Mouse (Mus musculus) G1E-ER4 (cell line): Measurements from ENCODE around the gene B4galnt2. TPM values are rescaled to one million over a fixed set of nuclear protein-coding genes. Genes with fewer than 3 reads are reported as not detected.

Experiments used
- GATA1 ChIP-seq: IDR thresholded peaks from one replicate; pipeline ENCODE4 v1.8.0; 2012; ENCODE audit warnings: low read length, inconsistent platforms
- polyA plus RNA-seq: library from polyadenylated mRNA; stranded (reverse); fragments of >175 nt; gene quantifications from 2 replicates; pipeline ENCODE4 v1.2.3, GENCODE M21; 2012

B4galnt2 gene
- polyA plus RNA-seq, 1 experiment = not detected

DNA sequence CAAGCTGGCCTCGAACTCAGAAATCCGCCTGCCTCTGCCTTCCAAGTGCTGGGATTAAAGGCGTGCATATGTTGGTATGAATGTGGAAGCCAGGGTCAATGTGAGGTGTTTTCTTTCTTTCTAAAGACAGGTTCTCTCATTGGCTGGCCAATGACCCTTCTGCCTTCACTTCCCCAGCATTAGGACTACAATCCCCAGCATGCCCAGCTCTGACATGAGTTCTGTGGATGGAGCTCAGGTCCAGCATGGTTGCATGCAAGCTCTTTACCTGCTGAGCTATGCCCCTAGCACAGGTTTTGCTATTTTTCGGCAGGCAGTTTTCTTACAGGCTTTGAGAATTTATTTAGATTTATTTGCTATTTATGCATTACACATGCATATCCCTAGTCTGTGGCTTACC is 57.4 kb downstream of the B4galnt2 start:
- no peak for TF ChIP-seq GATA1

DNA sequence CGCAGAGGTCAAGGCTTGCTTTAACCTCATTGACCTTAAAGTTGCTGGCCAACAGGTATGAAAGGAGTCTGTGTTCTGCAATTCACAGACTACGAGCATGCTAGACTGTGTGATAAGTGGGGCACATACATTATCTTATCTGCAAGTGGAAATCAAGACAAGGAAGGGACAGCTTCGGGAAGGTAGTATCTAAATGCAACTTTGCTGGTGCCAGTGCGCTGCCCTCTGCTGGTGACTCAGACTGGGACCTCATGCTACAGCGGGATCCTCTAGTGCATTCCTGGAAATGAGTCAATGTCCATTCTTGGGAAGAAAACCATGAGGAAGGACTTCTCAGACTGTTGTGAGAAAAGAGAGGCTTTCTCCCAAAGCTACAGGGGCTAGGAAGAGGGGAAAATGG is 61.0 kb downstream of the B4galnt2 start:
- TF ChIP-seq GATA1 = no peak

DNA sequence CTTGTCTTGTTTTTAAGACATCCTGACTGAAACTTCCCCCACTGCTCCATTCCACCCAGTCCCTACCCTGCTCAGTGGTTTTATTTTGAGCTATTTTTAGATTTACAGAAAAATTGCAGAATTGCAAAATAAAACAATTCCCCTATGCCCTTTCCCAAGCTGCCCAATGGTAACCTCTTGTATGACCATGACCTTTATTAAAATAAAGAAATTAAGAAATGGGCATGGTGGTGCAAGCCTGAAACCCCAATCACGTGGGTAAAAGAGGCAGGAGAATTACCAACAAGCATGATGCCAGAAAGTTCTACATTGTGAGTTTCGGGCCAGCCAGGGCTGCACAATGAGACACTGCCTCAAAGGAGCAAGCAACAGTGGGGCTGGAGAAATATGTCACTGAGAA is 63.8 kb downstream of the B4galnt2 start:
- no peak for TF ChIP-seq GATA1

DNA sequence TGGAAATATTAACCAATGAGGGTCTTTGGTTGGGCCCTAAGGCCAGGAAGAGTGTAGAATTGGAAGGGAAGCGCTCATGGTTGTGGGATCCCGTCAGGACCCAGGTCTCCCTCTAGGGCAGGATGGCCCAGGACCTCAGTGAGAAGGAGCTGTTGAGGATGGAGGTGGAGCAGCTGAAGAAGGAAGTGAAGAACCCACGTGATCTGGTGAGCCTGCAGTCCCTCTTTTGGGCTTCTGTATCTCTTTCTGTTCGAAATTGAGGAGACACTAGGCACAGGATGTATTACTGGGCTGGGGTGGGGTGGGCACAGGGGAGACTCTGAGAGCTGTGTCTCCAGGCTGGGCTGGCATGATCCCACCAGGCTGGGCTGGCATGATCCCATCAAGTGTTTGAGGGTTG is 69.8 kb downstream of the B4galnt2 start:
- no peak for TF ChIP-seq GATA1

DNA sequence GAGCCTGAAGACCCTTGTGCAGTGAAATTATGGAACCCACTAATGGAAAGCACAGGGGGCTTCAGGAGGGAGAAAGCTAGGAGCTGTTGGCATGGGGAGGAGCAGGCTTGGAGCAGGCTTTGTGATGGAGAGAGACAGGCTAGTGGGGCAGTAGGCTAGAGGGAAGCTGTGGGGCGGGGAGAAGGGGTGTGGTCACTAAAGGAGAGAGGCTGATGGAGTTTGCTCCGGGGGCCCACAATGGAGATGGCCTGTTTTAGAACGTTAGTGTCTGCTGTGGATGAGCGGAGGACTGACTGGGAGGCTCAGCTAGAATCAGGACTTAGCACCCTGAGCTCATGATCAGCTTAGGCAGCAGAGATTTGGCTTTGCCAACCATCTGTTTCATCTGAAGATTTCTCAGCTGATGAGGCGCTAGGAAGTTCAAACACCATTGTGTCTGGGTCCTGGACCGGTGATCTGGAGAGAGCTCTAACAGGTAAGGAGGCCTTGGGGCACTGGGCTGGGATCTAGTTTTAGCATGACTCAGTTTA is 71.2 kb downstream of the B4galnt2 start:
- TF ChIP-seq GATA1 = no peak

DNA sequence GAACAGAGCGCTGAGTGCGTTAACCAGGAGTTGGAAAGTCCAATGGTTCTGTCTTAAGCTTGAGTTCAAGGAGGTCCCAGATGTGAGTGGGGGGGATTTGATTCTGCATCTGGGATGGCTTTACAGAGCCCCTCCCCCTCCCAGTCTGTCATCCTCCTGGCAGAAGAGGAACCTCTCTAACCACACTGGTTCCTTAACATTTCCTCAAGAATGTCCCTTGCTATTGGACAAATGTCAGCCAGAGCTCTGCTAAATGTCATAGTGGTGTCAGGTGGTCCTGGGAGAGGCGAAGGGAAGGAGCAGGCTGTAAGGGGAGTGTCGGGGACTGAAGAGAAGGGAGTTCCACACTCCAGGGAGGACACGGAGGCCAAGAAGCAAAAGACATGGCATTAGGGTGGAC is 71.7 kb downstream of the B4galnt2 start:
- no peak for TF ChIP-seq GATA1

DNA sequence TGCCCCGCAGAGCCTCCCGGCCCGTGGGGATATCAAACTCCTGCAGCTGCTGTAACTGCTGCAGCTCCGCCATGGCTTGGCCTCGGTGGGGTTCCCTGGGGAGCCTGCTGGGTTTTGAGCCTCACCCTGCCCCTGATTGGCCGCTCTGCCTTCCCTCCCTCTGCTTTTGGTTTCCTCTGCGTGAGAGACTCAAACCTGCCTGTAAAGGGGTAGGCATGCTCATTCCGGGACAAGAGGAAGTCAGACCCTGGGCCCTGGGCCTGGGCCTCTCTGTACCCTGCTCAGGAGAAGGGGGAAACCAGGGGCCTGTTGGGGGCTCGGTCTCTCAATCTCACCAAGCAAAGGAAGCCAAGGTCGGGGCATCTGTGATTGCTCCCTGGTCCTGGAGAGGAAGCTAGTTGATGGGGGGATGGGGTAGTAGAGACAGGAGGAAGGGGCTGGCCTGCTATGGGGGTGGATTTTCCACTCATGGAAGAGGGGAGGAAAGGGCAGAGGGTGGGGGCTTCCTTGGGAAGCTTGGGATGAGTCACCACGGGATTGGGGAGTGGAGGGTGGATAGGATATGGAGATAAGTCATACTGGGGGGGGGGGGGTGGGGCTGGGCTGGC is 72.5 kb downstream of the B4galnt2 start, which contains the start of gene Abi3:
TSS of gene Abi3 (minus strand) at position 403 of the 608 bp plus-strand sequence.
- no peak for TF ChIP-seq GATA1

DNA sequence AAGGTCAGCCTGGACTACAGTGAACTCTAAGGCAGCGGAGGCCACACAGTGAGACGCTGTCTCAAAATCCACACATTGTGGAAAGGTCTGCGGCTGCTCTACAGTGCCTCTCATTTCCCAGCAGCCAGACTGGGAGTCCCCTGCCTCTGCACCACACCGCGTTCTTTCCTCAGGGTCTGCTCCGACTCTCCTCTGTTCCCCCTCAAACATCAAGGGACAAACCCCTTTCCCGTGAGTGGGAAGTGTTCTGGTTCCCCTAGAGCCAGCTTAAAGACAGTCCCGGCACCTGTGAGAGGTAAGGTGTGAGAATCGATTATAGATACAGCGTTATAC is 73.2 kb downstream of the B4galnt2 start:
- no peak for TF ChIP-seq GATA1

DNA sequence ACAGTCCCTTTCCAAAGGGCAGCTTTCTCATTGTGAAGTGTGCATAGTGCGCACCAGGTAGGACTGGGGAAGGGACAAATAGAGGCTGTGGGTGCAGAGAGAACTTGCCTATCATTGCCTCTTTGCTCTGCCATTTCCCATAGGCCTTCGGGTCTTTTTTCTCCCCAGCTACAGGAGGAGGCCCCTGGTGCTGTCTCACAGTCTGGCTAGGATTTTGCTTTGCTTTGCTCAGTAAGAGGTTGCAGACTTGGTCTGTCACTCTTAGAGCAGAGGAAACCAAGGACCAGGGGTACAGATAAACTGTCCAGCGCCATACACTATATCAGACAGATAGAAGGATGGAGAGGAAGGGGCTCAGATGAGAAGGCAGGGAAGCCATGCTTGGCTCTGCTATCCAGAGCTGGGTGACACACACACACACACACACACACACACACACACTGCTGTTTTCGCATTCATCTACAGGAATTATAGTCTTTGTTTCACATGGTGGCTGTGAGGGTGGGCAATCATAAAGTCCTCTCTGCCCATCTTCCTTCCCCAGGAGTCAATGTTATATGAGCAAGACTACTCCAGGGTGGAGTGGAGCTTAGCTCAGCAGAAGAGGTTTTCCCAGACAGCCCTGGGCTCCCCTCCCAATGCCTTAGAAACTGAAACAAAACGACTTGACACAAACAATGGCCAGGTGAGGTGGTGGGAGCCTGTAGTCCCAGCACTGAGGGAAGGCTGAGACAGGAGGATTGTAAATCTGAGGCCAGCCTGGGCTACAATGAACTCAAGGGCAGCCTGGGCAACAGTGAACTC is 73.8 kb downstream of the B4galnt2 start:
- TF ChIP-seq GATA1 = no peak

DNA sequence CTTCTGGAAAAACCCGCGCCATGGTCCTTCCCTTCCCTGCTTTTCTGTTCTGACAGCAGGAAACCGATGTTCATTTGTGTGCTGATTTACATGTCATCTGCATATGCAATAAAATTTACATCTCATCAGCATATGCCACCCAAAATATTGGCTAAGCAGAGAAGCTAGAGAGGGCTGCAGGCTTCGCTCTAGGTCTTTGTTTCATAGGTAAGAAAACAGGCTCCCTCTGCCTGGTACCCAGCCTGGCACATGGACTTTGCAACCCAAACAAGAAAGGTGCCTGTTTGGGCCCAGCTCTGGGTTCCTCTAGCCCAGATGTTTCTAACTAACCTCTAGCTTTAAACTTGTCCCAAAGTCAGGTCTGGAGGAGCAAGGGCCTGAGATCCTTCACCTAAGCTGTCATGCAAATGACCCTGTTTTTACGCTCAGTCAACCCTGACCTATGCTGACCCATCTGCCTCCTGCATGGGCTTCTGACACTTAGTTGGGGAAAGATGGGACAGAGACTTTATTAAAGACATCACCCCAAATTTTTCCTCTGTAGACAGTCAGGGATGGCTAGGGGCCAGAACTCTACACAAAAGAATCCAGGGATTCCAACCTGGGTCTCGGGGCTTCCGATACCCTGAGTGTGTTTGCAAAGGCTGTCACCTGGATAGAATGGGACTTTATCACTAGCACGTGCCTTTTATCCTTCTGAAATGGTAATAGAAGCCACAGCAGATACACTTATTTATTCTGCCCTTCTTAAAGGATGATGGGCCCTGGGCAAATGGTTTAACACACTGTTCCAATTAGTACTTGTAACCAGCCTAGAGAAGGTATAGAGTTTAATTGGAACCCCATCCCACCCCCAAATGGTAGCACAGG is 75.5 kb downstream of the B4galnt2 start:
- no peak for TF ChIP-seq GATA1

DNA sequence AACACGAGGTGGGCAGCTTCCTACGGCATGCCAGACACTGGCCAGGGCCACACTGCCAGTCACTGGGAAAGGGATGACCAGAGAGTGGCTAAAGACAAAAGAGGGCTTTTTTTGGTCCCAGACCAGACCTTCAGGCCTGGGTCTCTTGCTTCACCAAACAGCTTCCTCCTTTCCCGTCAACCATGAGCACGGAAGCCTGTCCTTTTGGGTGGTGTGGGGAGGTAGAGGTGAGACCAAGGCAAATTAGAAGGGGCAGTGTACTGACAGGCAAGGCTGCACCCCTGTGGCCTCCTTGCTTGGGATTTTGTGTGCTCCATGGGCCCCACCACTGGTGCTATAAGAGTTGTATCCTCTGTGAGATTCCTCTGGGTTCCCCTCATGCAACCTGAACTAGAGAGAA is 76.1 kb downstream of the B4galnt2 start:
- no peak for TF ChIP-seq GATA1

DNA sequence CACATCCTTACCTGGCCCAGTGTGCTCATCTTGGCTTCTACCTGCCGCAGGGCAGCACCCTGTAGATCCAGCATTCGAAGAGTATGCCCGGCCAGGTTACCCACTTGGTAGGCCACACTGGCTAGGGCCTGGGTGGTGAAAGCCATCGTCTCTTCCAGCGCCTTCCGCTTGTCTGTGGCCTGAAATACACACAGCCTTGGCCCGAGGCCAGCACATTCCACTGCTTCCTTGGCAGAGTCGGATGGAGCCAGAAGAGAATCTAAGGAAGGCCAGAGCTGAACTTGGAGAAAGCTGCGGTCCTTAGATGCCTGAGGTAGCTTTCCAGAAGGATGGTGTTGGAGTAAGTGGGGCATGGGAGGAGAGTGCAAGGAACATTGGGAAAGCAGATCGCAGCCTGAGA is 77.6 kb downstream of the B4galnt2 start, which contains the start of gene Gngt2:
TSS of gene Gngt2 (plus strand) at position 158 of the 400 bp plus-strand sequence.
- TF ChIP-seq GATA1 = no peak

DNA sequence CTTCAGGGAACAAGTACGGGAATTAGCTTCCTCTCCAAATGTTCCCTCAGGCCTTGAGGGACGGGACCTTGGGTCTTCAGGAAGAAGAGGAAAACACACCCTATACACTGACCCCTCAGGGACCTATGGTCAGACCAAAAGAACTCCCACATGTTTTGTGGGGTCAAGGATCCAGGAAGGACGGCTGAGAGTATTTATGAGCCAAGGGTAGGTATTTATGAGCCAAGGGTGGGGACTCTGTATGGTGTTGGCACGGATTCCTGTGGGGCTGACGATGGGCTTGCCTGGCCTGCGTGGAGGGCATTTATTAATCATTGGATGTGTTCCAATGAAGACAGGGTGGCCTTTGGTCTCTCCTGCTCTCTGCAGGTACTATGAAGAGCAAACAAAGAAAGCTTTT is 78.3 kb downstream of the B4galnt2 start:
- no peak for TF ChIP-seq GATA1

DNA sequence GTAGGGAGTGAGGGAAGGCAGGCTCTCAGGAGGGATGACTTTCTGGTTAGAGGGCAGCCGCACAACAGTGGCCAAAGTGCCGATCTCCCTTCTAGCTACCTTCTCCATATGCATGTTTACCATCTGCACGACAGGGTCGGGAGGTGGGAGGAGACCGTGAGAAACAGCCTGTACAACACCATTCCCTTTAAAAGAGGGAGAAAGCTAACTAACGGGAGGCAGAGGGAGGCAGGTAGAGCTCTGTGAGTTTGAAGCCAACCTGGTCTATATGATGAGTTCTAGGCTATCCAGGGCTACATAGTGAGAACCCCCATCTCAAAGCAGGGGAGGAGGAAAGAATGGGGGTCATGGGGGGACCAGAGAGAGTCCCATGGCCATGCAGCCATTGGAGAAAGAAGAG is 78.9 kb downstream of the B4galnt2 start:
- no peak for TF ChIP-seq GATA1

DNA sequence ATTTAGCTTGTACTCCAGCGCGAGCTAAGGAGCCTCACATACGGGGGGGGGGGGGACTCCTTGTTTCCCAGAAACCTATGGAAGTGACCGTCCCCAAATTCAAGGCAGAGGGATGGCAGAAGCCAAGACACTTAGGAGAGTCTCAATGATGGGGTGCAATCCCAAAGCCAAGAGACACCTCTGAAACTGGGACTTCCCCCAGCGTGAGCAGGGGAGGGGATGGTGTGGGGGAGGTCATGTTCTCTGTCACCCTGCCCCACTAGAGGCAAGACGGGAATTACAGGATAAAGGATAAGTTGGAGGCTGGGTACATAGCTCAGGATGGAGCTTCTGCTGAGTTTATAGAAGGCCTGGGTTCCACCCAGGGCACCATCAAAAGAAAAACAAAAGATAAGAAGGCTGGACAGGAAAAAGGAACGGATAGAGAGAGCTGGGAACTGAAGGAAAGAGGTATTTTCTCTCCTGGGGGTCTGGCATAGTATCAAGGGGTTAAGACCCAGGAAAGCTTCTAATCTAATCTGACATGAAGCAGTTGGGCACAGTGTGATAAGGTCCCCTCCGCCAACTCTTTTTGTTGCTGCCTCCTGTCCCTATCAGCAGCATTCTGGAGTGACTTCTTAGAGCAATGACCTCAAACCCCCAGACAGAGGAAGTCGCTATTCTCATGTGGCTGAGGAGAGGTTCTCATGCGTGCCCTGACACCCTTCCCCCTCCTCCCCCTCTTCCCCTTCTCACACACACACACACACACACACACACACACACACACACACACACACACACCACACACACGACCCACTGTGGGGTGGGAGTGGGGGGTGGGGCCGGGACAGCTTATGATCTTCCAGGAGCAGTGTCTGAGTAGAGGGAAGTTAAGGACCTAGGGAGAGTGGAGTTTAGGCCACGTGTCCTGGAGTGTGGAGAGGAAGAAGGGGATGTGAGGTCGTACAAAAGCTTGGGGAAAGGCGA is 79.7 kb downstream of the B4galnt2 start:
- peak; percentile 92 for TF ChIP-seq GATA1
